Mouse (Mus musculus): ENCODE measurements around the gene Intu. TPM values are rescaled to one million over a fixed set of nuclear protein-coding genes. Genes with fewer than 3 reads are reported as not detected.

Intu gene
- polyA plus RNA-seq (2014; fragmentation: Illumina TruSeq; extraction: RNeasy Lipid Tissue Mini Kit (QIAGEN cat#74804); ENCODE audit: low read depth, low replicate concordance), result 3.9 TPM

DNA sequence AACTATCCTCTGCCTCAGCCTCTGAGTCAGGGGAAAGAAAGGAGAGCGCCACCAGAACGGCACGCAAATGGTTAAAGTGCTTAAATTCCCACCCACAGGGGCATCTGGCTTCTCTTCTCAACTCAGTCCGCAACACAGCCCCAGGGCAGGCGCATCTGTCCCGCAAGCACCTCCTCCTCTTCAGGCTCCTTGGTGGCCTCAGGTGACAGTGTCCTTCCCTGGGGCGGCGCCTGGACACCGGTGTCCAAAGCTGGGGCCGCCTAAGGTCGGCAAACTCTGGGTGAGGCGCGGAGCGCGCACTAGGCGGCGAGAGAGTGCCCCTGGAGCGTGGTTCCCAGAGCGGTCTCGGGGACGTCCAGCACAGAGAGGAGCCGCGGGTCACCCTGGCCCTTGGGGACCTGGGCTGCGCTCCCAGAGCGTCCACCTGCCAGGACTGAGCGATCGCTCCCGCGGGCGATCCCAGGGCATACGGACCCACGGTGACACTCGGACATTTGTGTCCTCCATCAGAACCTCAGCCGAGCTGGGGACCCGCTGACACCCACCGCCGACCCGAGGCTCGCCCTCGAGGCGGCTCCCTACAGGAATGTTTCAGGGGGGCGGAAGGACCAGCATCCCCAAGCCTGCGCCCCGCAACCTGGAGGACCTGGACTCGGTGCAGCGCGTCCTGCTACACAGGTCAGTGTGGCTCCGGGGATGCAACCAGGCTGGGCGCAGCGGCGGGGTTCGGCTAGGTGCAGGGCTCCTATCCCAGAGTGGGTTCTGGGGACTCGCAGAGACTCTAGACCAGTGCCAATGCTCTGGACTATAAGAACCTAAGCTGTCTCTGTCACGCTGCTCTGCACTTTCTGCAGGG, at the start of gene Intu:
Intu (plus strand) TSS at position 1 of the 856 bp plus-strand sequence.

DNA sequence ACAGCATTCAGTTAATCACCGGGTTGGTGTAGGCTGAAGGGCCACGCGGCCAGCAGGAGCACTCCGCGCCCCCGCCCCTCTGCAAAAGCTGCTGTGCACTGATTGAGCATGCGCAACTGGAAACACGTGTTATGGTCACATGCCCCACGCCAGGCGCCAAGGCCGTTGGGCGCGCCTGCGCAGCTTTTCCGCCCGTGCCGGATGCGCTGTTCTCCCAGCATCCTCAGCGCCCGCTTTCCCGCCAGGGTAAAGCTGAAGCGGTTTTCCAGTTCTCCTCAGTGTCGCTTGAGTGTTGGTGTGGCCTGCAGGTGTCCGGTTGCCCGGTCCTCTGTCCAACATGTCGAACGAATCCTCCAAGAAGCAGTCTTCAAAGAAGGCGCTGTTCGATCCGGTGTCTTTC, 177.6 kb downstream of the Intu start, which contains the start of gene Slc25a31:
Slc25a31 (plus strand) TSS at position 201 of the 400 bp plus-strand sequence.

DNA sequence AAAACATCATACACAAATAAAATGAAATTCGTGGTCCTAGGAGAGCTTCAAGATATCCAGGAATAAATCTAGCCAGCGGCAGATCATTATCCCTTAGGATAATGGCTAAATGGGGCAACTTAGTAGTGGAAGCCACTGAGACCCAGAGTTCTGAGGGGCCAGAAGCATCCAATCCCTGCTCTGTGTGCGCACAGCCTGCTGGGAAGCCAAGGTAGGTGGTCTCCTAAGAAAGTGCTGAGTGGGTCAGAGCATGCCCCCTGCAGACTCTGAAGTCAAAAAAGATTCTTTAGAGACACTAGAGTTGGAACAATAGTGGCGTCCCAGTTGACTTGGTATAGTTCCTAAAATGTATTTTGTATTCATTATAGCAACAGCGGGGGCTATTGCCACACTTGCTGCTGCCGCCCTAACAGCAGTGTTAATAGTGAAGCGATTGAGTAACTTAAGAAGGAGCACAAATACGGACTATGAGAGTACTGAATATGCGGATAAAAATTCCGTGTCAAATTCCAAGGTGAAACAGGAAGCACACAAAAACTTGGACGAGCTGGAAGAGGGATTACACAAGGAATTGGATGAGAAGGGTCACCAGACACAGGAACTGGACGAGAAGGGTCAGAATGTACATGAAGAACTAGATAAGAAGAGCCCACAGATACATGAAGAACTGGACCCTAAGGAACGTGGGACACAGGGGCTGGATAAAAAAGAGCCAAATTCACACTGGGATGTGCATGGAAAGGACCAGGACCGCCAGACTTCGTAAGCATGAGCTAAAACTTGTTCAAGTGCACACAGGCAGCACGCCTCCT, 213.1 kb downstream of the Intu start, which contains the start of gene Hspa4l:
Hspa4l (plus strand) TSS at position 472 of the 812 bp plus-strand sequence.

Other genes starting within 250 kb of the Intu start
- 0.92 TPM for gene Slc25a31, start 177.6 kb downstream of the Intu start, polyA plus RNA-seq (2014; fragmentation: Illumina TruSeq; extraction: RNeasy Lipid Tissue Mini Kit (QIAGEN cat#74804); ENCODE audit: low read depth, low replicate concordance)
- gene Hspa4l, start 213.2 kb downstream of the Intu start, polyA plus RNA-seq (2014; fragmentation: Illumina TruSeq; extraction: RNeasy Lipid Tissue Mini Kit (QIAGEN cat#74804); ENCODE audit: low read depth, low replicate concordance), result 28.8 TPM

All from adipose tissue, adult 10 weeks (tissue).